Mouse (Mus musculus) small intestine, adult 10 weeks (tissue): Measurements from ENCODE around the gene Il1f10. TPM values are rescaled to one million over a fixed set of nuclear protein-coding genes. Genes with fewer than 3 reads are reported as not detected.

ENCODE experiments used
- polyA plus RNA-seq: library from polyadenylated mRNA; stranded (reverse); fragments of 350-450 nt; fragmentation: Illumina TruSeq; extraction: RNeasy Lipid Tissue Mini Kit (QIAGEN cat#74804); gene quantifications from one replicate; pipeline ENCODE4 v1.2.3, GENCODE M21; 2014; ENCODE audit warnings: low replicate concordance

Il1f10 gene
- polyA plus RNA-seq = not detected

DNA sequence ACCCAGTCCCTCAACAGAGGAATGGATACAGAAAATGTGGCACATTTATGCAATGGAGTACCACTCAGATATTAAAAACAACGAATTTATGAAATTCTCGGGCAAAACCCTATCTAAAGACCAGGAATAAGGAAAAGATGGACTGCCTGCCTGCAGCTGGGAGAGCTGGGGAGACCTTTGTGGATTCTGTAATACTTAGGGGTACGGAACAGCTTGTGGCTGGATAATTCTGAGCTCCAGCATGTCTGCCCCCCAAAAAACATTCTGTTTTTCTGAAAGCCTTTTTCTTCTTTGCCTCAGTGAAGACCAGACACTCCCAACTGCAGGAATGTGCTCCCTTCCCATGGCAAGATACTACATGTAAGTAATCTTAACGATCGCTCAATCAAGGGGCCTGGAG lies at the start of gene Il1f10:
Gene Il1f10 (plus strand): TSS at position 301 of the 400 bp plus-strand sequence.

DNA sequence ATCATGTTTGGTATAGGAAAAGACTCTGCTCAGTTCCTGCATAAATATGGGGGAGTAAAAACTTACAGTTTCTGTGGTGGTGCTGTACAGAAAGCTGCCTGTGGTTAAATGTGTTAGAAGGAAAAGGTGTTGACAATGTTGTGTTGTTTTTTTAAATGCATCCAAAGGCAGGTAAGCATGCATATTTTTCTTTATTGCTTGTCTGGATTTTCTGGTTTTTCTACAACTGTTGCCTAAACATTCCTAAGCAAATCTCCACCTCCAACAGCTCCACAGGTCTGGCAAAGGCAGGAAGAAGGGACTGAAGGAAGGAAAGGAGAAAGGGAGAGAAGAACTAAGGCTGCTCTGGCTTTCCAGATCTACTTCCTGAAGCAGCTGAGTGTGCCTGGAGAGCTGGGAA lies 14.3 kb upstream of the Il1f10 start, which contains the start of gene Il1f5:
Gene Il1f5 (plus strand): TSS at position 301 of the 400 bp plus-strand sequence.

DNA sequence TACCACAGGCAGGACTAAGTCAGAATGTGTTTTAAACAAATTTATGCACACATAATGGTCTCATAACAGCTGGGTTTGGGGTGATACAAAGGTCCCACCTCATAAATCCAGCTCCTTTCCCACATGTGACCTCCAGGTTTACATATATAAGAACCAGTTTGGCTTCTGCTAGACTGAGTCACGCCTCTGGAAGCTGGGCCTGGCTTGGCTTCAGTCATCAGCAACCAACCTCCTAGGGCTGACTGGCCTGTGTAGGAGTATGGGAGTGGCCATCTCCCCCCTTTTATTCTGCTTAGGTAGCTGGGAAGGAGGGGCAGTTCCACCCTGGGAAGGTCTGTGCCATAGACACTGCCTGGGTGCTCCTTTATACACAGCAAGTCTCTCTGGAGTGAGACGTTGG lies 45.5 kb downstream of the Il1f10 start, which contains the start of gene Il1rn:
Gene Il1rn (plus strand): TSS at position 309 of the 400 bp plus-strand sequence.

Other genes starting within 250 kb of the Il1f10 start
- 12.0 TPM for gene Hnmt, start 241.8 kb upstream of the Il1f10 start, polyA plus RNA-seq
- gene Tbpl2, start 194.6 kb upstream of the Il1f10 start, polyA plus RNA-seq = not detected
- not detected for gene Il1f8, start 138.0 kb upstream of the Il1f10 start, polyA plus RNA-seq
- gene Il1f9, start 104.7 kb upstream of the Il1f10 start, polyA plus RNA-seq = not detected
- gene Il1f6, start 75.8 kb upstream of the Il1f10 start, polyA plus RNA-seq = not detected
- not detected for gene Il1f5, start 14.2 kb upstream of the Il1f10 start, polyA plus RNA-seq
- 8.1 TPM for gene Il1rn, start 45.7 kb downstream of the Il1f10 start, polyA plus RNA-seq
- gene Psd4, start 76.4 kb downstream of the Il1f10 start, polyA plus RNA-seq = 15.0 TPM
- gene Pax8, start 184.4 kb downstream of the Il1f10 start, polyA plus RNA-seq = 5.6 TPM